Mouse (Mus musculus): ENCODE data around the gene Ski. TPM values are rescaled to one million over a fixed set of nuclear protein-coding genes. Genes with fewer than 3 reads are reported as not detected.
A peak's percentile ranks its signal among the peaks of the same experiment; 100 is the strongest.

Gene Ski
- total and polyA plus RNA-seq, 2 experiments, result 4.2 to 19.5 TPM

GRCm38 (mm10) chr4:155135909-155136585 is 86.3 kb downstream of the Ski start:
- H3K79me2 ChIP-seq (ENCODE audit: control insufficient read depth, insufficient read depth, low read length), result no peaks in the 10 kb centered on the region
- no peaks in the 10 kb centered on the region for H3K27me3 ChIP-seq (ENCODE audit: control insufficient read depth, insufficient read depth, low read length)
- H3K4me3 ChIP-seq (ENCODE audit: insufficient read depth, low read depth, low read length), result no peak overlapping the region
- peak overlapping the region; percentile 8; the same call in 1 of the 2 replicates for H3K27ac ChIP-seq (replicated peaks; ENCODE audit: insufficient read depth, low read depth, low read length)
- WGBS, result 46% methylated on average over 5 of the region's 5 CpGs
- H3K9ac ChIP-seq (ENCODE audit: low read depth, low read length), result no peak overlapping the region
- H3K36me3 ChIP-seq (ENCODE audit: control insufficient read depth, insufficient read depth, low read length), result no peaks in the 10 kb centered on the region
- TF ChIP-seq CTCF (IDR thresholded peaks at IDR 0.05; ENCODE audit: low read depth, low read length), result no peak
- no peak for TF ChIP-seq POLR2A (IDR thresholded peaks at IDR 0.05; ENCODE audit: extremely low read depth, insufficient read depth, low read length)
- peaks cover 27% of the 10 kb centered on the region for H3K4me1 ChIP-seq (ENCODE audit: control insufficient read depth, insufficient read depth, low read length)
- DNase-seq (ENCODE audit: extremely low read depth, low read depth, low spot score), result peak; percentile 79

DNA sequence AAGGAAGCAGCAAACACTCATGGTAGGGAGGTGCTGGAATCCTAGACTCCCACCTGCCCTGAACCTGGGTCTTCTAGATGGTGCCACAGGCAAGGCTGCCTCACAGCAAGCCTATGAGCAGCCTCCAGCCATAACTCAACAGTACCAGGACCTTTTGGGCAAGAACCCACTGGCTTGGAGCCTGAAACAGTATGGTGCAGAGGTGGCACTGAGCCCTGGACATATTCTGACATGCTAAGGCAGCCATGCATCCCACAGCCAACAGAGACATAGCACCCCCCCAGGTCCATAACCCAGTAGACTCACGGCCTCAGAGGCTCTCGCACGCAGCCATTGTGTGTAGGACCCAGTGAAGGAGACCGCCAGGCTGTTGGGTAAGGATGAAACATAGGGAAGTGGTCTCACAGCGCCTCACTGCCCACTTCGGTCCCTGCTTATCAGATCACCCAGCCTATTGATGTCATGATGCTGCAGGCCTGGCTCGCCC is 87.7 kb downstream of the Ski start:
- H3K36me3 ChIP-seq (ENCODE audit: control insufficient read depth, insufficient read depth, low read length), result no peaks in the 10 kb centered on the region
- no peaks in the 10 kb centered on the region for H3K27me3 ChIP-seq (ENCODE audit: control insufficient read depth, insufficient read depth, low read length)
- no peak overlapping the region for H3K9ac ChIP-seq (ENCODE audit: low read depth, low read length)
- H3K4me1 ChIP-seq (ENCODE audit: control insufficient read depth, insufficient read depth, low read length), result peaks cover 27% of the 10 kb centered on the region
- H3K27ac ChIP-seq (replicated peaks; ENCODE audit: insufficient read depth, low read depth, low read length), result no peak overlapping the region
- DNase-seq (ENCODE audit: extremely low read depth, low read depth, low spot score), result no peak
- WGBS, result 97% methylated on average over 7 of the region's 7 CpGs
- H3K4me3 ChIP-seq (ENCODE audit: insufficient read depth, low read depth, low read length), result no peak overlapping the region
- H3K79me2 ChIP-seq (ENCODE audit: control insufficient read depth, insufficient read depth, low read length), result no peaks in the 10 kb centered on the region
- TF ChIP-seq CTCF (IDR thresholded peaks at IDR 0.05; ENCODE audit: low read depth, low read length), result no peak
- no peak for TF ChIP-seq POLR2A (IDR thresholded peaks at IDR 0.05; ENCODE audit: extremely low read depth, insufficient read depth, low read length)

GRCm38 (mm10) chr4:155133658-155134417 is 88.6 kb downstream of the Ski start:
- Histone ChIP-seq H3K4me1 (ENCODE audit: control insufficient read depth, insufficient read depth, low read length) (peaks cover 21% of the 10 kb centered on the region), H3K4me3 (ENCODE audit: insufficient read depth, low read depth, low read length) (no peak overlapping the region), H3K27me3 (ENCODE audit: control insufficient read depth, insufficient read depth, low read length) (no peaks in the 10 kb centered on the region), H3K27ac (replicated peaks; ENCODE audit: insufficient read depth, low read depth, low read length) (no peak overlapping the region), H3K79me2 (ENCODE audit: control insufficient read depth, insufficient read depth, low read length) (no peaks in the 10 kb centered on the region), H3K36me3 (ENCODE audit: control insufficient read depth, insufficient read depth, low read length) (no peaks in the 10 kb centered on the region), H3K9ac (ENCODE audit: low read depth, low read length) (no peak overlapping the region)
- 85% methylated on average over 20 of the region's 20 CpGs for WGBS
- no peak for TF ChIP-seq CTCF (IDR thresholded peaks at IDR 0.05; ENCODE audit: low read depth, low read length)
- TF ChIP-seq POLR2A (IDR thresholded peaks at IDR 0.05; ENCODE audit: extremely low read depth, insufficient read depth, low read length), result no peak
- DNase-seq (ENCODE audit: extremely low read depth, low read depth, low spot score), result no peak

GRCm38 (mm10) chr4:155133188-155133587 is 89.2 kb downstream of the Ski start:
- no peak for TF ChIP-seq CTCF (IDR thresholded peaks at IDR 0.05; ENCODE audit: low read depth, low read length)
- TF ChIP-seq POLR2A (IDR thresholded peaks at IDR 0.05; ENCODE audit: extremely low read depth, insufficient read depth, low read length), result no peak
- Histone ChIP-seq H3K27me3 (ENCODE audit: control insufficient read depth, insufficient read depth, low read length) (no peaks in the 10 kb centered on the region), H3K9ac (ENCODE audit: low read depth, low read length) (no peak overlapping the region), H3K4me1 (ENCODE audit: control insufficient read depth, insufficient read depth, low read length) (peaks cover 16% of the 10 kb centered on the region), H3K4me3 (ENCODE audit: insufficient read depth, low read depth, low read length) (no peak overlapping the region), H3K79me2 (ENCODE audit: control insufficient read depth, insufficient read depth, low read length) (no peaks in the 10 kb centered on the region), H3K27ac (replicated peaks; ENCODE audit: insufficient read depth, low read depth, low read length) (no peak overlapping the region), H3K36me3 (ENCODE audit: control insufficient read depth, insufficient read depth, low read length) (no peaks in the 10 kb centered on the region)
- no peak for DNase-seq (ENCODE audit: extremely low read depth, low read depth, low spot score)
- 53% methylated on average over 3 of the region's 3 CpGs for WGBS

DNA sequence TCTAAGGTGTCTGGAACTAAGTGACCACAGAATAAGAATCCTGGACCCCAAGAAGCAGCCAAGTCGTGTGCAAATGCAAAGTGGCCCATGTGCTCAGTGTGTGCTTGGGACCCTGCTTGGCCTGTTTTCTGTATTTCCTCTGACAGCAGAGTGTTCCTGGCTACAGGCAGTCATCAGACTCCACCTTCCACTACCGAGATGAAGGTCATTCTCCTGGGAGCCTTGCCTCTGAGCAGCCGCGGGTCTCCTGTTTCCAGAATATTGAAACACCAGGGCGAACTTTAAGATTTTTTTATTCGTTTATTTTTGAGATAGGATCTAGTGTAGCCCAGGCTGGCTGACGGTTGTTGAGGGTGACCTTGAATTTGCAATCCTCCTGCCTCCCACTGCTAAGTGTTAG is 91.8 kb downstream of the Ski start:
- TF ChIP-seq POLR2A (IDR thresholded peaks at IDR 0.05; ENCODE audit: extremely low read depth, insufficient read depth, low read length), result no peak
- no peak for TF ChIP-seq CTCF (IDR thresholded peaks at IDR 0.05; ENCODE audit: low read depth, low read length)
- no peak overlapping the region for H3K27ac ChIP-seq (replicated peaks; ENCODE audit: insufficient read depth, low read depth, low read length)
- no peak overlapping the region for H3K9ac ChIP-seq (ENCODE audit: low read depth, low read length)
- no peak for DNase-seq (ENCODE audit: extremely low read depth, low read depth, low spot score)
- no peaks in the 10 kb centered on the region for H3K36me3 ChIP-seq (ENCODE audit: control insufficient read depth, insufficient read depth, low read length)
- H3K4me3 ChIP-seq (ENCODE audit: insufficient read depth, low read depth, low read length), result no peak overlapping the region
- H3K79me2 ChIP-seq (ENCODE audit: control insufficient read depth, insufficient read depth, low read length), result no peaks in the 10 kb centered on the region
- WGBS, result 79% methylated on average over 7 of the region's 7 CpGs
- no peaks in the 10 kb centered on the region for H3K4me1 ChIP-seq (ENCODE audit: control insufficient read depth, insufficient read depth, low read length)
- H3K27me3 ChIP-seq (ENCODE audit: control insufficient read depth, insufficient read depth, low read length), result no peaks in the 10 kb centered on the region
